Mouse (Mus musculus) heart, embryonic 16.5 days (tissue): ENCODE results near the gene Ccdc38. TPM values are rescaled to one million over a fixed set of nuclear protein-coding genes. Genes with fewer than 3 reads are reported as not detected.

Source experiments
- ATAC-seq: fragments of 200-750 bp; cut with Nextera tagmentation; replicated peaks from 2 replicates; pipeline ENCODE4 v1.8.0; 2017; ENCODE audit warnings: moderate number of reproducible peaks; ENCODE audit not compliant: insufficient read depth, low FRiP score; ENCODE audit errors: extremely low read depth
- H3K27ac ChIP-seq: fragments of 300-500 bp; sonication (generic); 2 replicates; pipeline ENCODE4 v1.5.1; 2014; ENCODE audit warnings: mild to moderate bottlenecking, low read length, control low read depth, moderate library complexity
- H3K27me3 ChIP-seq: fragments of 300-500 bp; sonication (generic); 2 replicates; pipeline ENCODE4 v1.6.1; 2014; ENCODE audit warnings: low read length, mixed read lengths; ENCODE audit not compliant: control insufficient read depth, insufficient read depth
- H3K36me3 ChIP-seq: fragments of 300-500 bp; sonication (generic); 2 replicates; pipeline ENCODE4 v1.6.1; 2014; ENCODE audit not compliant: control insufficient read depth, insufficient read depth
- H3K4me1 ChIP-seq: fragments of 300-500 bp; sonication (generic); 2 replicates; pipeline ENCODE4 v1.6.1; 2014; ENCODE audit warnings: low read length, mixed read lengths; ENCODE audit not compliant: control insufficient read depth, insufficient read depth
- H3K4me2 ChIP-seq: fragments of 300-500 bp; sonication (generic); 2 replicates; pipeline ENCODE4 v1.6.1; 2014; ENCODE audit warnings: low read depth, mild to moderate bottlenecking, control low read depth, low read length
- H3K4me3 ChIP-seq: fragments of 300-500 bp; sonication (generic); 2 replicates; pipeline ENCODE4 v1.5.1; 2014; ENCODE audit warnings: mild to moderate bottlenecking, control low read depth, low read length
- H3K9ac ChIP-seq: fragments of 300-500 bp; sonication (generic); 2 replicates; pipeline ENCODE4 v1.6.1; 2014; ENCODE audit warnings: low read length, control low read depth
- H3K9me3 ChIP-seq: fragments of 300-500 bp; sonication (generic); replicated peaks from 2 replicates; pipeline ENCODE4 v1.6.1; 2016; ENCODE audit warnings: low read length; ENCODE audit not compliant: control insufficient read depth
- WGBS: fragments of 180-500 bp; shearing (Covaris S2); extraction: QIAGEN DNeasy Blood & Tissue Kit; methylation state at CpG from one replicate; pipeline ENCODE4 v1.1.7; 2014; 5-methylcytosine and 5-hydroxymethylcytosine counted together
- polyA plus RNA-seq: library from polyadenylated mRNA; unstranded; fragments of >200 nt; fragmentation: Nextera tagmentation; extraction: Ambion mirVana; gene quantifications from 2 replicates; pipeline ENCODE4 v1.2.1, GENCODE M21; 2015

Ccdc38 gene
- polyA plus RNA-seq, 1 experiment from 2014 or later, result 0.13 TPM

GRCm38 (mm10) chr10:93633563-93633962 is 93.1 kb downstream of the Ccdc38 start:
- Histone ChIP-seq H3K4me1 (no peaks in the 10 kb centered on the region), H3K4me3 (no peak overlapping the region), H3K9ac (no peak overlapping the region), H3K4me2 (no peak overlapping the region), H3K27ac (no peak overlapping the region), H3K27me3 (peaks cover 21% of the 10 kb centered on the region), H3K36me3 (no peaks in the 10 kb centered on the region), H3K9me3 (0 out of 2 replicates have a peak, but pooled peaks cover 2% of the 10 kb centered on the region)
- ATAC-seq, result no peak
- WGBS, result 80% methylated on average over 5 of the region's 5 CpGs

Other genes with a start within 250 kb of the Ccdc38 start
- gene Elk3, start 229.5 kb upstream of the Ccdc38 start, polyA plus RNA-seq, result 29.3 and 34.2 TPM in 2 replicates
- gene Lta4h, start 87.2 kb upstream of the Ccdc38 start, polyA plus RNA-seq, result 386 and 413 TPM in 2 replicates
- gene Hal, start 51.9 kb upstream of the Ccdc38 start, polyA plus RNA-seq, result 0.19 and 0.80 TPM in 2 replicates
- gene Amdhd1, start 599 bp upstream of the Ccdc38 start, polyA plus RNA-seq, result 0.19 and 0.25 TPM in 2 replicates
- gene Snrpf, start 49.1 kb downstream of the Ccdc38 start, polyA plus RNA-seq, result 61.1 and 70.9 TPM in 2 replicates
- 2.8 and 5.0 TPM in 2 replicates for gene Ntn4, start 100.0 kb downstream of the Ccdc38 start, polyA plus RNA-seq